Mouse (Mus musculus): ENCODE measurements at regions not wholly inside any gene's neighbourhood (a gene's known extent, or its start where the extent isn't known, plus 50 kb on each side); places are given as distances from the start of the nearest gene placed in this dataset.

- no peak for ATAC-seq (replicated peaks in 1 of 2; ENCODE audit: insufficient read depth in 1 of 2, low FRiP score in 2 of 2, low TSS enrichment in 1 of 2, low read depth in 1 of 2, poor library complexity in 2 of 2, severe bottlenecking in 2 of 2)
Observed at GRCm38 (mm10) chr3:137552472-137553336, 68.7 kb upstream of the Ddit4l start.

DNA sequence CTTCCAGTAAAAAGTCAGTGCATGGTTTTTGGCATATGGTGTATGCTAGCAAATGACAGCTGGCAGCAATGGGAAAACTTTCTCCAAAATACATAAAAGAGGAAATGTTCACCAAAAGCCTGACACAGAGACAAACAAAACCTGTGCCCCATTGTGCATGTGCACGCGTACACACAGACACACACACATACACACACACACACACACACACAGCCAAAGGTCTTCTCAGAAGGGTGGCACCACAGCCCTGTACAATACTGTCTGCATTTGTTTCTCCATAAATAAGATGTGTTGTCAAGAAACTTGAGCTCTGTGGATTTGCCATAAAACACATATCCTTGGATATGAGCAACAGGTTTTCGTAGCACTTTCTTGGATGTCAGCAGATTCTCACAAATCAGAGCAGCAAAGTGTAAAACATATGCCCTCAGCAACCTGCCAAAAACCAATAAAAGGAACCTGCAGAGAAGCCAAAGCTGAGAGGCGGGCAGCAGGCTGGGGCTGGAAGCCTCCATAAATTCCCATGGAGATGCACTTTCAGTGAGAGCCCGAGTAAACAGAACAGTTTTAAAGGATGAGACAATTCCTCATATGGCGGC lies 60.5 kb upstream of the Ddit4l start:
- ATAC-seq (replicated peaks in 1 of 2; ENCODE audit: insufficient read depth in 1 of 2, low FRiP score in 2 of 2, low TSS enrichment in 1 of 2, low read depth in 1 of 2, poor library complexity in 2 of 2, severe bottlenecking in 2 of 2) = no peak; a peak in 1 of 4 replicates

DNA sequence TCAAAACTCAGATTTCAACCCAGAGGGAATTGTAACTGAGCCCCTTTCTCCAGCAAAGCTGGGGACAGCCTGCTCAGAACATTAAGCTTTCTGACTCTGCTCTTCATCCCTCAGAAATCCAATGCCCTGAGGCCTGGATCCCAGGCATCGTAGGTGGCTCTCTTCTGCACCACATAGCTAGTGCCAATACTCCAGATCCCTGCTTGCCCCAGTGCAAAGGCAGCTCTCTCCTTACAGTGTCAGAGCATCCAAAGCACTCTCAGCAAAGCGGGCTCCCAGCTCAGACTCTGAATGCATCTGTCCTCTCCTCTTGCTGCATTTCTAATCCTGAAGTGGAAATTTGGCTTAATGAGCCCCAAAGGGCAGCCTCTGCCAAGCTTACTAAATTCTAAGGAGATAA lies 59.4 kb upstream of the Ddit4l start:
- no peak for ATAC-seq (replicated peaks in 1 of 2; ENCODE audit: insufficient read depth in 1 of 2, low FRiP score in 2 of 2, low TSS enrichment in 1 of 2, low read depth in 1 of 2, poor library complexity in 2 of 2, severe bottlenecking in 2 of 2)

DNA sequence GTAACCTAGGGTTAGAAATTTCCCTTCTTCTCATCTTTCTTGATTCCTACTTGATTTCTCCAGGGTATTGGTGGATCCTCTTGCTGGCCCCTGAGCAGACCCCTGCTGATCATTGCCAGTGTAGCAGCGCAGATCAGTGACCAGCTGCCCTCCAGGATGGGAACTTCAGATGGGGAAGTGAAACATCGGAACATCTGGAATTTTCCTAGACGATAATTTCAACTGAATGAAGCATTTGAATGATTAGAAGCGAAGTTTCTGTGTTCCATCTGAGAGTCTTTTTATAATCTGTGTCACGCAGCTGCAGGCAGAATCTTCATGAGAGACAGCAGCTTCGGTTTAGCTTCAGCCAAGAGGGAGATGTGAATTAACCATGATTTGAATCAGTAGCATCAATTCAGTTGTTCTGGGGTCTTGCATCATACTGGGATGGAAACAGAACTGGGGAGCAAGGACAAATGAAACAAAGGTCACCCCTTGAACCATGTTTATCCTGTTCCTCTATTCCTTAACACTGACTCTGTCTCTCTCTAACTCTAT lies 57.8 kb upstream of the Ddit4l start:
- ATAC-seq (replicated peaks in 1 of 2; ENCODE audit: insufficient read depth in 1 of 2, low FRiP score in 2 of 2, low TSS enrichment in 1 of 2, low read depth in 1 of 2, poor library complexity in 2 of 2, severe bottlenecking in 2 of 2) = no peak

- no peak for ATAC-seq (replicated peaks in 1 of 2; ENCODE audit: insufficient read depth in 1 of 2, low FRiP score in 2 of 2, low TSS enrichment in 1 of 2, low read depth in 1 of 2, poor library complexity in 2 of 2, severe bottlenecking in 2 of 2)
Observed at GRCm38 (mm10) chr3:137564282-137564681, 57.1 kb upstream of the Ddit4l start.

DNA sequence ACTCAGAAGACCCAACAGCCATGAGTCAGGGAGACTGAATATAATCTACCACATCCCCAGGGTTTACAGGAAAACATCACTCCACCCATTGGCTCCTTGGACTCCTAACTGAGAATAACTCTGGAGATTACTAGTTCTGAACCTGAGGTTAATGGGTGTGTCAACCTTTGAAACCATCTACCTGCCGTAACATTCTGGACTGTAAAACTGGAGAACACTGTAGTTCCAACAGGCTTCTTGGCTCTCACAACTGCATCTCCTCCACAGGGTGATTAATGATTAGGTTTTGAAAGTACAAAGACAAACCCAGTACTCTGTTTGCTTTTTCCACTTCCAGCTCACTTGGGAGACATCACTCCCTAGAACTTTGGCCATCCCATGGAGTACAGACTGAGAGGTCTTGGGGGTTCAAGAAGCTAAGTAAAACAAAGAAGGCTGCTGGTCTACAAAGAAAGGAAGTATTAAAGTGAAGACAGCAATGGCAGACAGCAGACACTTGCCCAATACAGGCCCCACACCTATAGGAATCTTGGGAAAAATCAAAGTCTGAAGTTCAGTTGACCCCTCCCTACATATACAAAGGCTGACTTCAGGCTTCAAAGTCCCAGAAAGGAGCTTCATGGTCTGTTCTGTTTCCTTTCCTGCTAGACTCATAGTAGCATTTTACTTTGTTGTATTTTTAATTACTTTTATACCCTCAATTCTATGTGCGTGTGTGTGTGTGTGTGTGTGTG lies 52.7 kb upstream of the Ddit4l start:
- ATAC-seq (replicated peaks in 1 of 2; ENCODE audit: insufficient read depth in 1 of 2, low FRiP score in 2 of 2, low TSS enrichment in 1 of 2, low read depth in 1 of 2, poor library complexity in 2 of 2, severe bottlenecking in 2 of 2) = no peak

All from hematopoietic stem cell, adult 5-6 weeks (primary cell).